Comparison of ENCODE assay signal across 7 mouse cellular contexts in the genomic region with DNA sequence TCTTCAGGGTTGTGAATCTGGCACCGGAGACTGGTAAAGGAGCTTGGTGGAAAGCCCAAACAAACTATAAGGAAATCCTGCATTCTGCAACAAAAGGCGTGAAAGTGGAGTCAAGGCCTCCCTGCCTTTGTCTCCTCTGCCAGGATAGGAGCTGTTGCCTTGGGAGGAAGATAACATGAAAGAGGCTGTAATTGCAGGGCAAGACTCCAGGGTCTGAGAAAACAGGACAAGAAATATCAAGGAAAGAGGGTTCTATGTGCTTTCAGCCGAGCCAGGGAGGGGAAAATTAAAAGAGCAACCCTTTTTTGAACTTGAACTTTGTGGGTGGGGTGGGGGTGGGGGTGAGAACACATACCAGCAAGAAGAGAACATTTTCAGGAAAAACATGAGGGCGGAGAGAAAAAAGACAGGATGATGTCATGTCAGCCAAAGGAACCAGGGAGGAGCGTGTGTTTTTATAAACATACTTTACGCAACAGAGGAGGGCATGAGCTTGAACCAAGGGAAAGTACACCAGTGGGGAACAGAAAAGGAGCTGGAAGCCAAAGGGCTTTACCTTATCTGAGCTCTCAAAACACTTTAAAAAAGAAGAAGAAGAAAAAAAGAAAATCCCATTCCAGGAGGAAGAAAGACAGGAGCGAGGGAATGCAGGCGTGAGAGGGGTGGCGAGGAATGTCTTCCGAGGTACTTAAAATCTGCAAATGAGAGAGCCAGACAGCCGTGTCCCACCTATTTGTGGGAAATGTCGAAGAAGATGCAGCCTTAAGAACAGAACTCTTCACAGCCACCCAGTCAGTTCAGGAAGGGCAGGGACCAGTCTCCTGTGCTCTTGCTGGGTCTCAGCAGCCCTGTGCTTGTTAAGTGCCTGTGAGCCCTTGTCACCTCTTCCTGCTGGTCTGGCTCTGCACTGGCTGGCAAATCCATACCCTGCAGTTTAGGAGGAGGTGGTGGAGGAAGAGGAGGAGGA.
DNase-seq lines count a peak whose midpoint lies in the region; ATAC-seq and TF ChIP-seq lines count a peak whose summit lies in the region.

No protein-coding gene starts in this region.

- H3K4me3 ChIP-seq in kidney, postnatal 0 days (replicated peaks; ENCODE audit: low read depth, low read length): no peak overlapping the region
- no peak overlapping the region for H3K4me3 ChIP-seq in midbrain, embryonic 11.5 days (ENCODE audit: low read depth, low read length)

- H3K4me1 ChIP-seq in kidney, postnatal 0 days (replicated peaks; ENCODE audit: insufficient read depth, low read length): peaks cover 53% of the 10 kb centered on the region
- H3K4me1 ChIP-seq in midbrain, embryonic 11.5 days (ENCODE audit: control insufficient read depth, insufficient read depth, low read length): peaks cover 33% of the 10 kb centered on the region

- no peak overlapping the region; the same call in 1 of the 2 replicates for H3K9ac ChIP-seq in kidney, postnatal 0 days (ENCODE audit: low read depth, low read length)
- H3K9ac ChIP-seq in midbrain, embryonic 11.5 days (ENCODE audit: low read length): peak overlapping the region; percentile 36

- 21% methylated on average over 12 of the region's 12 CpGs for WGBS in kidney, postnatal 0 days
- 67% methylated on average over 12 of the region's 12 CpGs for WGBS in midbrain, embryonic 11.5 days

- no peaks in the 10 kb centered on the region for H3K9me3 ChIP-seq in kidney, postnatal 0 days (replicated peaks; ENCODE audit: low read length)
- no peaks in the 10 kb centered on the region for H3K9me3 ChIP-seq in midbrain, embryonic 11.5 days (ENCODE audit: control insufficient read depth, low read length)

- peak; percentile 46 for DNase-seq in 3T3-L1 (ENCODE audit: low read depth, low spot score)
- DNase-seq in T-cell, adult 2 months (ENCODE audit: low spot score): peak; percentile 28
- peak; percentile 73 for DNase-seq in heart, adult 8-10 months (ENCODE audit: low spot score)
- peak; percentile 82 for DNase-seq in kidney, postnatal 0 days (ENCODE audit: low spot score)
- DNase-seq in midbrain, embryonic 11.5 days (ENCODE audit: low spot score, missing footprints): peak; percentile 88
- DNase-seq in frontal cortex, adult 2 months (ENCODE audit: extremely low spot score in 1 of 2, low spot score in 1 of 2): no peak
- DNase-seq in spleen, postnatal 4 days (ENCODE audit: low spot score in 2 of 2): no peak

- TF ChIP-seq CTCF in kidney, postnatal 0 days (IDR thresholded peaks at IDR 0.05; ENCODE audit: low read depth): no peak

- peak overlapping the region; percentile 89 for H3K27ac ChIP-seq in kidney, postnatal 0 days
- peak overlapping the region; percentile 27; the same call in 1 of the 2 replicates for H3K27ac ChIP-seq in midbrain, embryonic 11.5 days (ENCODE audit: low read depth, low read length)

- H3K36me3 ChIP-seq in kidney, postnatal 0 days (ENCODE audit: insufficient read depth, low read length): no peaks in the 10 kb centered on the region
- no peaks in the 10 kb centered on the region for H3K36me3 ChIP-seq in midbrain, embryonic 11.5 days (ENCODE audit: control insufficient read depth, insufficient read depth, low read length)

- H3K27me3 ChIP-seq in kidney, postnatal 0 days (ENCODE audit: insufficient read depth, low read length): no peaks in the 10 kb centered on the region
- no peaks in the 10 kb centered on the region for H3K27me3 ChIP-seq in midbrain, embryonic 11.5 days (ENCODE audit: control insufficient read depth, insufficient read depth, low read length)

- H3K4me2 ChIP-seq in kidney, postnatal 0 days (ENCODE audit: low read length): peak overlapping the region; percentile 30; the same call in 1 of the 2 replicates
- H3K4me2 ChIP-seq in midbrain, embryonic 11.5 days: peak overlapping the region; percentile 0; the same call in 1 of the 2 replicates

- no peak for ATAC-seq in kidney, postnatal 0 days (replicated peaks; ENCODE audit: low FRiP score, low read depth)
- ATAC-seq in midbrain, embryonic 11.5 days (ENCODE audit: low FRiP score): no peak

Comparison
In these comparisons a context has a peak if more than half of its experiments do, and no peak if none do; other contexts are left out.
1. DNase-seq: peak in 3T3-L1 (single experiment), T-cell, adult 2 months (single experiment), heart, adult 8-10 months (single experiment), kidney, postnatal 0 days (single experiment) and midbrain, embryonic 11.5 days (single experiment); none in frontal cortex, adult 2 months (0 of 2) and spleen, postnatal 4 days (0 of 2).